Mouse (Mus musculus): ENCODE data around the gene Wipf3. TPM values are rescaled to one million over a fixed set of nuclear protein-coding genes. Genes with fewer than 3 reads are reported as not detected.

Wipf3 gene
- polyA plus RNA-seq, 1 experiment from 2014 or later, result 1.3 TPM

- H3K27me3 ChIP-seq (ENCODE audit: control insufficient read depth, insufficient read depth, low read length), result no peaks in the 10 kb centered on the region
Measured at GRCm38 (mm10) chr6:54391765-54392164, 37.6 kb upstream of the Wipf3 start.

GRCm38 (mm10) chr6:54393886-54394285 lies 35.5 kb upstream of the Wipf3 start:
- 55% methylated on average over 6 of the region's 6 CpGs for WGBS

More at GRCm38 (mm10) chr6:54391765-54392164, 37.6 kb upstream of the Wipf3 start:
- H3K9ac ChIP-seq (replicated peaks; ENCODE audit: low read depth, low read length), result no peak overlapping the region
- ATAC-seq (ENCODE audit: insufficient number of reproducible peaks, insufficient read depth, low FRiP score, low read depth), result no peak
- whole genome bisulfite sequencing, result 0% methylated on average over 3 of the region's 3 CpGs
- H3K4me1 ChIP-seq (ENCODE audit: control insufficient read depth, insufficient read depth, low read length), result no peaks in the 10 kb centered on the region; the same call in 1 of the 2 replicates
- no peak overlapping the region for H3K4me3 ChIP-seq (ENCODE audit: low read depth, low read length)
- no peak overlapping the region for H3K27ac ChIP-seq (ENCODE audit: low read length)
- no peaks in the 10 kb centered on the region for H3K36me3 ChIP-seq (ENCODE audit: control insufficient read depth, insufficient read depth, low read length)
- H3K4me2 ChIP-seq (replicated peaks; ENCODE audit: low read depth, low read length), result no peak overlapping the region
- H3K9me3 ChIP-seq (ENCODE audit: control insufficient read depth, low read depth, low read length), result no peaks in the 10 kb centered on the region

GRCm38 (mm10) chr6:54399194-54399923 lies 30.0 kb upstream of the Wipf3 start:
- H3K9me3 ChIP-seq (ENCODE audit: control insufficient read depth, low read depth, low read length), result no peaks in the 10 kb centered on the region
- no peak for ATAC-seq (ENCODE audit: insufficient number of reproducible peaks, insufficient read depth, low FRiP score, low read depth)
- H3K4me3 ChIP-seq (ENCODE audit: low read depth, low read length), result no peak overlapping the region
- no peak overlapping the region for H3K9ac ChIP-seq (replicated peaks; ENCODE audit: low read depth, low read length)
- H3K4me1 ChIP-seq (ENCODE audit: control insufficient read depth, insufficient read depth, low read length), result peaks cover 7% of the 10 kb centered on the region; the same call in 1 of the 2 replicates
- H3K27ac ChIP-seq (ENCODE audit: low read length), result no peak overlapping the region; the same call in 1 of the 2 replicates
- H3K36me3 ChIP-seq (ENCODE audit: control insufficient read depth, insufficient read depth, low read length), result no peaks in the 10 kb centered on the region
- no peak overlapping the region for H3K4me2 ChIP-seq (replicated peaks; ENCODE audit: low read depth, low read length)
- 45% methylated on average over 11 of the region's 11 CpGs for WGBS
- H3K27me3 ChIP-seq (ENCODE audit: control insufficient read depth, insufficient read depth, low read length), result no peaks in the 10 kb centered on the region

More at GRCm38 (mm10) chr6:54393886-54394285, 35.5 kb upstream of the Wipf3 start:
- no peaks in the 10 kb centered on the region; the same call in 1 of the 2 replicates for H3K4me1 ChIP-seq (ENCODE audit: control insufficient read depth, insufficient read depth, low read length)
- H3K4me3 ChIP-seq (ENCODE audit: low read depth, low read length), result no peak overlapping the region
- no peak overlapping the region for H3K27ac ChIP-seq (ENCODE audit: low read length)
- no peaks in the 10 kb centered on the region for H3K27me3 ChIP-seq (ENCODE audit: control insufficient read depth, insufficient read depth, low read length)
- H3K9ac ChIP-seq (replicated peaks; ENCODE audit: low read depth, low read length), result no peak overlapping the region
- no peak for ATAC-seq (ENCODE audit: insufficient number of reproducible peaks, insufficient read depth, low FRiP score, low read depth)
- no peak overlapping the region for H3K4me2 ChIP-seq (replicated peaks; ENCODE audit: low read depth, low read length)
- H3K9me3 ChIP-seq (ENCODE audit: control insufficient read depth, low read depth, low read length), result no peaks in the 10 kb centered on the region
- no peaks in the 10 kb centered on the region for H3K36me3 ChIP-seq (ENCODE audit: control insufficient read depth, insufficient read depth, low read length)

- H3K36me3 ChIP-seq (ENCODE audit: control insufficient read depth, insufficient read depth, low read length), result no peaks in the 10 kb centered on the region
- 77% methylated on average over 2 of the region's 2 CpGs for WGBS
- no peak for ATAC-seq (ENCODE audit: insufficient number of reproducible peaks, insufficient read depth, low FRiP score, low read depth)
Measured at GRCm38 (mm10) chr6:54401503-54401902, 27.9 kb upstream of the Wipf3 start.

GRCm38 (mm10) chr6:54404916-54405315 lies 24.5 kb upstream of the Wipf3 start:
- Histone ChIP-seq H3K9me3 (ENCODE audit: control insufficient read depth, low read depth, low read length) (no peaks in the 10 kb centered on the region), H3K27me3 (ENCODE audit: control insufficient read depth, insufficient read depth, low read length) (no peaks in the 10 kb centered on the region), H3K4me1 (ENCODE audit: control insufficient read depth, insufficient read depth, low read length) (peaks cover under 1% of the 10 kb centered on the region; the same call in 1 of the 2 replicates), H3K4me3 (ENCODE audit: low read depth, low read length) (no peak overlapping the region), H3K36me3 (ENCODE audit: control insufficient read depth, insufficient read depth, low read length) (no peaks in the 10 kb centered on the region), H3K4me2 (replicated peaks; ENCODE audit: low read depth, low read length) (no peak overlapping the region), H3K27ac (ENCODE audit: low read length) (no peak overlapping the region), H3K9ac (replicated peaks; ENCODE audit: low read depth, low read length) (no peak overlapping the region)
- ATAC-seq (ENCODE audit: insufficient number of reproducible peaks, insufficient read depth, low FRiP score, low read depth), result no peak
- 50% methylated on average over 2 of the region's 2 CpGs for WGBS

More at GRCm38 (mm10) chr6:54401503-54401902, 27.9 kb upstream of the Wipf3 start:
- Histone ChIP-seq H3K4me3 (ENCODE audit: low read depth, low read length) (no peak overlapping the region), H3K4me2 (replicated peaks; ENCODE audit: low read depth, low read length) (no peak overlapping the region), H3K27me3 (ENCODE audit: control insufficient read depth, insufficient read depth, low read length) (no peaks in the 10 kb centered on the region), H3K27ac (ENCODE audit: low read length) (no peak overlapping the region), H3K9ac (replicated peaks; ENCODE audit: low read depth, low read length) (no peak overlapping the region), H3K4me1 (ENCODE audit: control insufficient read depth, insufficient read depth, low read length) (peaks cover 7% of the 10 kb centered on the region; the same call in 1 of the 2 replicates), H3K9me3 (ENCODE audit: control insufficient read depth, low read depth, low read length) (no peaks in the 10 kb centered on the region)

- Histone ChIP-seq H3K4me3 (ENCODE audit: low read depth, low read length) (no peak overlapping the region), H3K27ac (ENCODE audit: low read length) (no peak overlapping the region), H3K36me3 (ENCODE audit: control insufficient read depth, insufficient read depth, low read length) (no peaks in the 10 kb centered on the region), H3K9me3 (ENCODE audit: control insufficient read depth, low read depth, low read length) (no peaks in the 10 kb centered on the region), H3K27me3 (ENCODE audit: control insufficient read depth, insufficient read depth, low read length) (no peaks in the 10 kb centered on the region), H3K9ac (replicated peaks; ENCODE audit: low read depth, low read length) (no peak overlapping the region), H3K4me1 (ENCODE audit: control insufficient read depth, insufficient read depth, low read length) (no peaks in the 10 kb centered on the region), H3K4me2 (replicated peaks; ENCODE audit: low read depth, low read length) (no peak overlapping the region)
- WGBS, result 94% methylated on average over 5 of the region's 5 CpGs
- no peak for ATAC-seq (ENCODE audit: insufficient number of reproducible peaks, insufficient read depth, low FRiP score, low read depth)
Measured at GRCm38 (mm10) chr6:54406116-54406515, 23.3 kb upstream of the Wipf3 start.

- H3K9me3 ChIP-seq (ENCODE audit: control insufficient read depth, low read depth, low read length), result no peaks in the 10 kb centered on the region
- 50% methylated on average over 6 of the region's 6 CpGs for WGBS
- no peak for ATAC-seq (ENCODE audit: insufficient number of reproducible peaks, insufficient read depth, low FRiP score, low read depth)
- no peak overlapping the region for H3K9ac ChIP-seq (replicated peaks; ENCODE audit: low read depth, low read length)
- H3K4me2 ChIP-seq (replicated peaks; ENCODE audit: low read depth, low read length), result no peak overlapping the region
- H3K4me3 ChIP-seq (ENCODE audit: low read depth, low read length), result no peak overlapping the region
- no peaks in the 10 kb centered on the region for H3K36me3 ChIP-seq (ENCODE audit: control insufficient read depth, insufficient read depth, low read length)
- H3K27me3 ChIP-seq (ENCODE audit: control insufficient read depth, insufficient read depth, low read length), result no peaks in the 10 kb centered on the region
- no peaks in the 10 kb centered on the region for H3K4me1 ChIP-seq (ENCODE audit: control insufficient read depth, insufficient read depth, low read length)
- no peak overlapping the region for H3K27ac ChIP-seq (ENCODE audit: low read length)
Measured at GRCm38 (mm10) chr6:54409271-54409670, 20.1 kb upstream of the Wipf3 start.

- WGBS, result 56% methylated on average over 4 of the region's 4 CpGs
- ATAC-seq (ENCODE audit: insufficient number of reproducible peaks, insufficient read depth, low FRiP score, low read depth), result no peak
Measured at GRCm38 (mm10) chr6:54410451-54410850, 19.0 kb upstream of the Wipf3 start.

More at GRCm38 (mm10) chr6:54410451-54410850, 19.0 kb upstream of the Wipf3 start:
- Histone ChIP-seq H3K27me3 (ENCODE audit: control insufficient read depth, insufficient read depth, low read length) (no peaks in the 10 kb centered on the region), H3K4me3 (ENCODE audit: low read depth, low read length) (no peak overlapping the region), H3K4me1 (ENCODE audit: control insufficient read depth, insufficient read depth, low read length) (no peaks in the 10 kb centered on the region), H3K9ac (replicated peaks; ENCODE audit: low read depth, low read length) (no peak overlapping the region), H3K27ac (ENCODE audit: low read length) (no peak overlapping the region), H3K9me3 (ENCODE audit: control insufficient read depth, low read depth, low read length) (no peaks in the 10 kb centered on the region), H3K4me2 (replicated peaks; ENCODE audit: low read depth, low read length) (no peak overlapping the region), H3K36me3 (ENCODE audit: control insufficient read depth, insufficient read depth, low read length) (no peaks in the 10 kb centered on the region)

Measured in stomach, embryonic 14.5 days (tissue).